In genomic region chr10:8885201-8885600, GRCm38 (mm10) we compare ENCODE assay signal across 8 mouse cellular contexts. TPM values are rescaled to one million over a fixed set of nuclear protein-coding genes. Genes with fewer than 3 reads are reported as not detected.
DNase-seq lines count a peak whose midpoint lies in the region; ATAC-seq lines count a peak whose summit lies in the region.

No protein-coding gene starts in this region.

- H3K27me3 ChIP-seq in kidney, embryonic 14.5 days (ENCODE audit: control insufficient read depth, insufficient read depth, low read length), result no peaks in the 10 kb centered on the region
- H3K27me3 ChIP-seq in forebrain, embryonic 16.5 days (replicated peaks; ENCODE audit: control insufficient read depth, insufficient read depth, low read length), result peaks cover 8% of the 10 kb centered on the region; the same call in 1 of the 2 replicates
- H3K27me3 ChIP-seq in liver, embryonic 11.5 days (replicated peaks; ENCODE audit: control insufficient read depth, insufficient read depth, low read length), result no peaks in the 10 kb centered on the region
- H3K27me3 ChIP-seq in neural tube, embryonic 12.5 days (replicated peaks), result no peaks in the 10 kb centered on the region

- no peaks in the 10 kb centered on the region for H3K36me3 ChIP-seq in kidney, embryonic 14.5 days (ENCODE audit: control insufficient read depth, insufficient read depth, low read length)
- no peaks in the 10 kb centered on the region for H3K36me3 ChIP-seq in forebrain, embryonic 16.5 days (ENCODE audit: control insufficient read depth, insufficient read depth)
- H3K36me3 ChIP-seq in liver, embryonic 11.5 days (ENCODE audit: control insufficient read depth, insufficient read depth, low read length), result no peaks in the 10 kb centered on the region
- H3K36me3 ChIP-seq in neural tube, embryonic 12.5 days, result no peaks in the 10 kb centered on the region

- no peak for DNase-seq in kidney, postnatal 36 days
- no peak for DNase-seq in liver, embryonic 11.5 days (ENCODE audit: low spot score)
- no peak for DNase-seq in cerebellum, adult 9-10 months
- no peak for DNase-seq in cerebellum, adult 9-11 months

- peak overlapping the region; percentile 85 for H3K4me3 ChIP-seq in kidney, embryonic 14.5 days (ENCODE audit: low read length)
- peak overlapping the region; percentile 69 for H3K4me3 ChIP-seq in forebrain, embryonic 16.5 days (replicated peaks; ENCODE audit: low read length)
- H3K4me3 ChIP-seq in liver, embryonic 11.5 days (ENCODE audit: low read depth, low read length), result peak overlapping the region; percentile 75
- peak overlapping the region; percentile 71 for H3K4me3 ChIP-seq in neural tube, embryonic 12.5 days

- H3K27ac ChIP-seq in kidney, embryonic 14.5 days (ENCODE audit: low read depth, low read length), result peak overlapping the region; percentile 95; the same call in 1 of the 2 replicates
- no peak overlapping the region; the same call in 1 of the 2 replicates for H3K27ac ChIP-seq in forebrain, embryonic 16.5 days (ENCODE audit: low read length)
- H3K27ac ChIP-seq in liver, embryonic 11.5 days (ENCODE audit: low read depth, low read length), result no peak overlapping the region
- H3K27ac ChIP-seq in neural tube, embryonic 12.5 days, result no peak overlapping the region

- peak overlapping the region; percentile 84 for H3K9ac ChIP-seq in kidney, embryonic 14.5 days (ENCODE audit: low read depth, low read length)
- H3K9ac ChIP-seq in forebrain, embryonic 16.5 days (replicated peaks; ENCODE audit: low read depth, low read length), result no peak overlapping the region
- H3K9ac ChIP-seq in liver, embryonic 11.5 days (ENCODE audit: low read depth, low read length), result peak overlapping the region; percentile 67
- peak overlapping the region; percentile 71 for H3K9ac ChIP-seq in neural tube, embryonic 12.5 days

- peak overlapping the region; percentile 70 for H3K4me2 ChIP-seq in kidney, embryonic 14.5 days (replicated peaks; ENCODE audit: low read depth, low read length)
- peak overlapping the region; percentile 89 for H3K4me2 ChIP-seq in forebrain, embryonic 16.5 days (ENCODE audit: low read length)
- H3K4me2 ChIP-seq in liver, embryonic 11.5 days, result peak overlapping the region; percentile 75
- H3K4me2 ChIP-seq in neural tube, embryonic 12.5 days (replicated peaks), result peak overlapping the region; percentile 85

- no peaks in the 10 kb centered on the region for H3K9me3 ChIP-seq in kidney, embryonic 14.5 days (ENCODE audit: control insufficient read depth, low read length)
- no peaks in the 10 kb centered on the region for H3K9me3 ChIP-seq in forebrain, embryonic 16.5 days (ENCODE audit: control insufficient read depth, low read length)
- H3K9me3 ChIP-seq in liver, embryonic 11.5 days (ENCODE audit: control insufficient read depth, low read length), result no peaks in the 10 kb centered on the region
- H3K9me3 ChIP-seq in neural tube, embryonic 12.5 days, result no peaks in the 10 kb centered on the region

- 3% methylated on average over 11 of the region's 11 CpGs for WGBS in kidney, embryonic 14.5 days
- WGBS in forebrain, embryonic 16.5 days, result 4% methylated on average over 11 of the region's 11 CpGs
- 4% methylated on average over 11 of the region's 11 CpGs for WGBS in liver, embryonic 11.5 days
- 3% methylated on average over 11 of the region's 11 CpGs for WGBS in neural tube, embryonic 12.5 days

- peaks cover 17% of the 10 kb centered on the region for H3K4me1 ChIP-seq in kidney, embryonic 14.5 days (ENCODE audit: control insufficient read depth, insufficient read depth, low read length)
- peaks cover 12% of the 10 kb centered on the region for H3K4me1 ChIP-seq in forebrain, embryonic 16.5 days (replicated peaks; ENCODE audit: control insufficient read depth, insufficient read depth, low read length)
- H3K4me1 ChIP-seq in liver, embryonic 11.5 days (replicated peaks; ENCODE audit: control insufficient read depth, insufficient read depth, low read length), result peaks cover 9% of the 10 kb centered on the region
- H3K4me1 ChIP-seq in neural tube, embryonic 12.5 days, result peaks cover 11% of the 10 kb centered on the region

- no peak for ATAC-seq in kidney, embryonic 14.5 days (ENCODE audit: low FRiP score, low TSS enrichment)
- ATAC-seq in forebrain, embryonic 16.5 days, result no peak
- ATAC-seq in liver, embryonic 11.5 days (replicated peaks; ENCODE audit: low FRiP score), result no peak
- ATAC-seq in neural tube, embryonic 12.5 days (ENCODE audit: low FRiP score, low read depth), result no peak
- no peak for ATAC-seq in CD4-positive, CD25-positive, alpha-beta regulatory T cell, adult 4 months

RNA-seq across cellular contexts. Expression of gene Sash1, which starts 0.7 kb away (rescaled TPM):
- polyA plus RNA-seq in kidney, embryonic 14.5 days (2014; fragmentation: Nextera tagmentation; extraction: Ambion mirVana), result 5.5 and 6.5 TPM in 2 replicates
- 1.3 TPM in 2 replicates for polyA plus RNA-seq in forebrain, embryonic 16.5 days (2015; fragmentation: Nextera tagmentation; extraction: Ambion mirVana)
- polyA plus RNA-seq in liver, embryonic 11.5 days (2014; fragmentation: Nextera tagmentation; extraction: Ambion mirVana), result 1.2 and 1.7 TPM in 2 replicates
- polyA plus RNA-seq in neural tube, embryonic 12.5 days (2016; fragmentation: Nextera tagmentation; extraction: Ambion mirVana), result 4.7 and 6.6 TPM in 2 replicates
- polyA plus RNA-seq in CD4-positive, CD25-positive, alpha-beta regulatory T cell, adult 4 months (2017; shearing (Covaris generic)), result not detected
